Mouse (Mus musculus): ENCODE data around the gene Trmt44.

DNA sequence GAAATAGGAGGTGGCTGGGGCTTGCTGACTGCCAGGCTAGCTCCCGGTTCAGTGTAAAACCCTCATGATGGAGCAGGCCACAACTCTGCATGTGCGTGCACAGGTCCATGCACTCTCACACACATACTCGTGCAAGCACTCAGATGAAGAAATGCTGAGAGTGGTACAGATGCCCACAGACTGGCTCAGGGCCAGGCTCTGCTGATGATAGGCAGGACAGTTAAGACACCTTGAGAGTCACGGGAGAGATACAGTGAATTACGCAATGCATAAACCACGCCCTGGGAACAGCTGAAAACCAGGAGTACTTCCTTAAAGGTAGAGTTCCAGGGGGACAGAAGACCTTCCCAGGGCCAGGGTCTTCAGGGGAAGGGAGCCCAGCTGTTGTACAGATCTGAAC lies 3.3 kb downstream of the Trmt44 start:
- TF ChIP-seq POLR2A (IDR thresholded peaks at IDR 0.05; ENCODE audit: control insufficient read depth, extremely low read depth, insufficient read depth, low read length, poor library complexity) (no peak), CTCF (IDR thresholded peaks at IDR 0.05; ENCODE audit: borderline replicate concordance, control insufficient read depth, extremely low read depth, insufficient read depth, low read length, poor library complexity) (no peak)

Data from thymus, adult 2 months (tissue).